Mouse (Mus musculus) kidney, adult 2 months (tissue): ENCODE results near the gene Fam24b.

ENCODE experiments used
- CTCF ChIP-seq: fragments of 200-500 bp; conservative IDR thresholded peaks from 2 replicates; pipeline ENCODE4 v1.5.1; 2011; ENCODE audit warnings: low read depth, mild to moderate bottlenecking, control low read depth, low read length, moderate library complexity, mixed read lengths; ENCODE audit not compliant: insufficient read depth, insufficient read length
- POLR2A ChIP-seq: fragments of 200-500 bp; IDR thresholded peaks from one replicate; pipeline ENCODE4 v1.6.1; 2011; ENCODE audit warnings: low read depth, low read length, control low read depth

GRCm38 (mm10) chr7:131362615-131363300, 33.4 kb upstream of the Fam24b start, which contains the start of gene 2310057M21Rik:
- TF ChIP-seq CTCF, result no peak
- TF ChIP-seq POLR2A, result no peak
